Mouse (Mus musculus) kidney, postnatal 36 days (tissue): Measurements from ENCODE around the gene D430041D05Rik.
"Not testable (repeated sequence)": the region's sequence is repeated elsewhere in the genome, so short reads cannot be mapped to it uniquely, and the experiment has no call there.

Experiments used
- DNase-seq, 2 experiments: peaks; one replicate each; pipeline ENCODE4 v3.0.0; 2021 to 2022; ENCODE audit warnings: mixed read lengths in 2 of 2

Gene D430041D05Rik

GRCm38 (mm10) chr2:104111170-104111797 is 299.5 kb downstream of the D430041D05Rik start:
- DNase-seq, result not testable (repeated sequence)

- no peak for DNase-seq
These were observed 300.8 kb downstream of the D430041D05Rik start for GRCm38 (mm10) chr2:104110031-104110430.

- DNase-seq, result no peak
These were observed 301.3 kb downstream of the D430041D05Rik start for GRCm38 (mm10) chr2:104109528-104109927.

- not testable (repeated sequence) for DNase-seq
These were observed 301.8 kb downstream of the D430041D05Rik start for GRCm38 (mm10) chr2:104109021-104109420.

- DNase-seq, result no peak
These were observed 306.0 kb downstream of the D430041D05Rik start for GRCm38 (mm10) chr2:104104800-104105199.

- no peak for DNase-seq
These were observed 310.9 kb downstream of the D430041D05Rik start for GRCm38 (mm10) chr2:104099946-104100345.

GRCm38 (mm10) chr2:104099231-104099585 is 311.6 kb downstream of the D430041D05Rik start:
- no peak for DNase-seq

- no peak for DNase-seq
These were observed 312.1 kb downstream of the D430041D05Rik start for GRCm38 (mm10) chr2:104098529-104099230.

- DNase-seq, result not testable (repeated sequence)
These were observed 313.4 kb downstream of the D430041D05Rik start for GRCm38 (mm10) chr2:104097396-104097795.

GRCm38 (mm10) chr2:104096796-104097195 is 314.0 kb downstream of the D430041D05Rik start:
- DNase-seq, result not testable (repeated sequence)

GRCm38 (mm10) chr2:104096256-104096655 is 314.6 kb downstream of the D430041D05Rik start:
- DNase-seq, result peak in 1 of 2 experiments; percentile 21

GRCm38 (mm10) chr2:104095741-104096213 is 315.0 kb downstream of the D430041D05Rik start, which contains the start of gene Cd59a:
Gene Cd59a, plus strand, starts transcription at chr2:104095801.
- peak; percentile 94 for DNase-seq

GRCm38 (mm10) chr2:104093305-104093704 is 317.5 kb downstream of the D430041D05Rik start:
- DNase-seq, result no peak
